Mouse (Mus musculus) liver, adult (tissue): ENCODE data around the gene 2610001J05Rik.

Experiments used
- GATA4 ChIP-seq: IDR thresholded peaks from 2 replicates; pipeline ENCODE4 v1.6.1; 2014; ENCODE audit warnings: mild to moderate bottlenecking, low read length; ENCODE audit not compliant: insufficient replicate concordance

Gene 2610001J05Rik

DNA sequence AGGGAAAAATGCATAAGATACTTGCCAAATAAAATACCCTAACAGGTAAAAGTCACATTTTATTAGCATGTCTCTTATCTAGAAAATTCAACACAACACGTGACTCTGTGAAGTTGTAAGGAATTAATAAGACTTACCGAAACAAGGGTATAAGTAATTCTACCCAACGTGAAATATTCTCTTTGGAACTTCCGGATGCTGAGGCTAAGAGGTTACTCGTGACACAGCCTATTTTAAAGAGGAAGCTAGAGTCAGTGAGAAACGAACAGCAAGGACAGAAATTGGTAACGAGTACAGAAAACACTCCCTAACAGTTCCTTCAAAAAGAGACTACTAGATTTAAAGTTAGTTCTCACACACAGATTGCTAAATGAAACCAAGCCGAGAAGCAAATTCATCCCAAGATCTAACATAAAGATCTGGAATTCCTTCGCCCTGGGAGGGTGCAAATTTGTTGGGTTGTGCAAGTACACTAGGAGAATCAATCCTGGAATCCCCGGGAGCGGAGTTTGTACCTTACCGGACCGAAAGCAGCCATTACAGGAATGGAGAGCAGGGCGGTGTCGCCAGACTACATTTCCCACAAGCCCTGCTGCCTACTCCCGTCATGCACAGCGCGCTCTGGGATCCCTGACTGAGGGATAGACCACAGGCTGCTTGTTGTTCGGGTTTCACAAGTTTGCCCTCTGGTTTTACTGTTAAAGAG lies at the start of gene 2610001J05Rik:
Gene 2610001J05Rik (minus strand): TSS at position 600 of the 706 bp plus-strand sequence.
- TF ChIP-seq GATA4, result peak; percentile 29; the same call in 1 of the 2 replicates

DNA sequence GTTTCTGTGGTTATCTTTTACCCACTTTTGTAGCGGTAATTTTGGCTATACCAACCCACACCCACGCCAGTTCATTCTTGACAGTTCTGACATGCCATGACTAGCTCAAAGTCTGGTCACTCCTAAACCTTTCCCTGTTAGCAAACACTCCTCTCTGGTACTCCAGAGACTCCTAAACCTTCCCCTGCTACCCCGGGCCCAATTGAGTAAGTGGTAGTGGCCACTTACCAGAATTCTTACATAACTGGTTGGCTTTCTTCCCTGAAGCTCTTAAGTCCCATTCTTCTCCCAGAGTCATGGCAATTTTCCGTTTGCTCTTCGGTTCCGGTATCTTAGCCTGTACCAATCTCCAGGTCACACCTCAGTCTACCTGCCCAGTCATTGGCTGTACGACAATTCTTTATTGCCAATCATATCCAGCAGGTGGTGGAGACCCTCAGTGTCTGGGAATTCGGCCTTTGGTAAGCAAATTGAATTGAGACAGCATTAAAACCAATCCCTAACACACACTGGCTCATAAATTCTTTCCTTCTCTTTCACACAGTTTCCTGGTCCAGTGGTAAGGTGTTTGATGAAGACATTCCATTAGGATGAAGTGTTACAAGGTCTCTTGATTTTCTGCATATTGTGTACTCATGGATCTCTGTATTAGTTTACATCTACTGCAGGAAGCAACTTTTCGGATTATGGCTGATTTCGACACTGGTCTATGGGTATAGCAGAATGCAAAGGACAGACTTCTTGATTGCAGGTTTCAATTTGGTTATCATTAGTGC lies 38.6 kb upstream of the 2610001J05Rik start:
- no peak for TF ChIP-seq GATA4

DNA sequence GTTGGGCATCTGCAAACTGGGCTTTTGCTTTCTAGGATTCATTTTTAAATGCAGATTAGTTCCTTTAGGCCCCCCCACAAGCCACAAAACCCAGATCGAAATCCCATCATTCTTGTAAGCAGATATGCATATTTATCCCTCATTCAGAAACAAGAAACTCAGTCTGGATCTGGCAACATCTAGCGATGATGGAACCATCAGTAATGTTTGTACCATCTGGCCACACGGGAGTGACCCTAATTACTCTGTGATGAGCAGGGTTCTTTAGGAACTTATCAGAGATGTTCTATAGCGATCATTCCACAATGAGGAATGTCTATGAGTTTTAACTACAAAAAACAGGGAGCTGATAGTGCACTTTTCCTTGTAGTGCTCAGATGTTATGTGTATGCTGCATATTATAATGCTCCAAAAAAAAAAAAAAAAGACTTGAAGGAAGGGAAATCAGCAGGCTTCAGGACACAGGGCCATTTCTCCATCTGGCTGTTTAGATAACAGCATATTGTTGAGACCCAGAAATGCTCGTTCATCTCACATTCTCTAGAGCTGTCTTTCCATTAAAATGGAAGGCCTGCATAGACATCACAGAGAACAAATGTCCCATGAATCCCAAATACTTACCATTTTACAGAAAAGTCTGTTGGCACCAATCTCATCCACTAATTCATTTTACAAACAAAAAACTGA lies 31.8 kb upstream of the 2610001J05Rik start:
- TF ChIP-seq GATA4, result no peak

DNA sequence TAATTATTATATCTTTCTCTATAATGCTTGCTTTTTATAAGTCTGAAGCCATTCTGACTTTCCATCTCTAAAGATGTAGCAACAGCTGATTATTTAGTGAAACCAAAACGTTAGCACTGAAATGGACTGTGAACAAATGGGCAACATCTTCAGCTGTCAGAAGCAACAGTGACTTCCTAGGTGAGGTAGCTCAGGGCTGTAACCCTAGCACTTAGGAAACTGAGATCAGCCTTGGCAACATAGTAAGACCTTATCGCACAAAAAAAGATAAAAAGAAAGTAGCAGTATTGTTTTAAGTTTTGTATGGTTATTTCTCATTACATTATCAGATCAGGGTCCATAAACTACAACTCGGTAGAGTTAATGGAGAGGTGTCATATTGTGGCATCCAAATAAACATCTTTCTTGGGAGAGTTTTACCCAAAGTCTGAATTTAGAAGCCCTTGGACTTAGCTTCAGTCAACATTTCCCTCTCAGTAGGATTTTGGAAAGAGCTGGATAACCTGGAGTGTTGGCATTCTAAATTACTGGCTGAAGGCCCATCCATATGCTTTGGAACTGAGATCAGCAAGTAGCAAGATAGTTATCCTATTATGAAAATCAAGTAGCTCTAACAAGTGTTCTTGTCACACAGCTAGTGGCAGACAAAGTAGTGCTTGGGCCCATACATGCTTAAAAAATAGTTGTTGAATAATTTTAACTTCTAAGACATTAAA lies 13.7 kb upstream of the 2610001J05Rik start:
- TF ChIP-seq GATA4, result no peak

DNA sequence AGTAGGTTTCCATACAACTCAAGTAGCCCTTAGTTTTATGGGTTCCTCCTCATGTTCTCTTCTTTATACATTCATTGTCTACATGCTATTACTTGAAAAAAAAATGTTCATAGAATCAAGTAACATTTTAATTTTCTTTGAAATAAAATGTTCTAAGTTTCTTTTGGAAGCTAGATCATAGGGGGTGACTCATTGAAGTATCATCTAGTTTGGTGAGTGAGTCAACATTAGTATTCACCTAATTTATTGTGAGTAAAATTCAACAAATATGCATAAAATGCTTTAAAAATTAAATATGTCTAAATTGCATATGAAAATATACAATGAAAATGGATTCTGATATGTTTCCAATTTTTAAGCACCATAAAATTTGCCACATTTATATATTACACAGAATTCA lies 11.6 kb upstream of the 2610001J05Rik start:
- TF ChIP-seq GATA4, result no peak

DNA sequence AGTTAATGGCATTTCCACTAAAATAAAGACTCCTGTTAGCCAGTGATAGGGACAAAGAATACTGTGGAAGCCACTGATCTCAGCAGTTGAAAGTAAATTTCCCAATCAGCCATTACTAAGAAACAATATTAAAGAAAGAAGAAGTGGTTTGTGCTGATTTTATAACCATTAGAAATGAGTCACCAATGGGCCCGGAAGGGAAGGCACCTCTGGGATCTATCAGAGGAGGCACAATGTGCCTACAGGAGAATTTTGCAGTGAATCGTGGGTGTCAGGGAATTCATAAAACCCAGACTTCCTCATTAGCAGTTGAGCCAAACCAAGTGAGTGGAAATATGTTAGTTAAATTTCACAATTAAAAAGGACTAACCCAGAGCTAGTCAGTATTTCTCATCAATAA lies 2.6 kb upstream of the 2610001J05Rik start:
- TF ChIP-seq GATA4, result no peak

DNA sequence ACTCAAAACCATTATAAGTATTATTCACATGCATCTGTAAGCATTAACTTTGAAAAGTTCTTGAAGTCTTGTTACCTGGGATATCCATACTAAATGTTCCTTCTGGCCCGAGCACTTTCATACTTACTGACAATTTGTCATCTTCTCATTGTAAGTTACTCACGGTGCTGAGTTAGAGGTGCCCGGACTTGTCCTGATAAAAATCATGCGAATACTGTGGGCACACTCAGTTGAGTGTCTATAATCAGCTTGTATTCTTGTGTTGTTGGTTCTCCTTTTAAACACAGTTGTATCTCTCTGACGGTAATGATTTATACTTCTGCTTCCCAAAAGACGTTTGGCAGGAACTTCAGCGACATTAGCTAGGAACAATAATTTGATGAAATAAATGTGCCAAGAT lies 758 bp upstream of the 2610001J05Rik start:
- no peak for TF ChIP-seq GATA4

DNA sequence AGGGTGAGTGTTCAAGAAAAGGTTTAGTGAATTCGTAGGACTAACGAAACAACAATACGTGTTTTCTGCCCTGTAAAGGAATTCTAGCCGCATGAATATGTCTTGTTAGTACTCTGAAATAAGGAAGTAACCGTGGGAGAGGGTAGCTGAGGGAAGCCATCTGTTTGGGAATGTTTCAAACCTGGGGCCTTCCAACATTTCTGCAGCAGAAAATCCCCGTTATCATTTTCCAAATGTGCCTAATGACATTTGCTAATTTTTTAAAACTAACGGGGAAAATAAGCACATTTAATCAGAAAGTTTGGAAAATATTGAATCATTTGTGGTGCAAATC lies 274 bp upstream of the 2610001J05Rik start:
- no peak for TF ChIP-seq GATA4

DNA sequence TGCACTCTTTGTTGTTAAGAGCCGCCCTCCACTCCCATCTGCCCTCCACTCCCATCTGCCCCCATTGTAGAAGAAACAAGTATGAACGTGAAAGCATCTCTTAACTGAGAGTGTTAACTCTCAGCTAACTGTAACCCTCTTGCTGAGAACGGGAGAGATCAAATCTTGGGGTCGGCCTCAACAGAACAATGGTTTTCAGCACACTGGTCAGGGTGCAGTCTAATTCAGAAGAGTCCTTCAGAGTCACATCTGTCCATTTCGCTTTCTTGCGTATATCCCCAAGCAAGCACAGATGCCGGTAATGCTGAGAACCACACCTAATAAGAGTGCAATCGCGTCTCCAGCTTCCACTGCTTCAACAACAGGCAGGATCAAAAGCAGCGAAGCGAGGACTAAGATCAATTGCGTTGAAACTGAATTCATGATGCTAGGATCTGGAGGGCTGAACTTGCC lies 1.0 kb downstream of the 2610001J05Rik start:
- no peak for TF ChIP-seq GATA4

DNA sequence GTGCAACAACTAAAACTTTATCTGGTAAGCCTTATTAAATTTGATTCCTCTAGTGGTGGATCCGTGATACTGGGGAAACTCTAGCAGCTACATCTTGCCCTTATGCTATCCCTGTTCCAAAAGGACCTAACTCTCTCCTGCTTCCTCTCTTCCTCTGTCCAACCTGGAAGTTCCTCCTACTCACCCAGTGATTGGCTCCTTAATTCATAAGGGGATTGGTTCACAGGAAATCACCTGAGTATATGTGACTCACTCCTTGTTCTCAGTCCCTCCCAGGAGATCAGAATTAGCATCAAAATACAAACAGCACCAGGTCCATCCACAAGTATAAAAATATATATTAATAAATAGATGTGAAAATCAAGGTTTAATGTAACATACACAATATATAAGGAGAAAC lies 10.7 kb downstream of the 2610001J05Rik start:
- TF ChIP-seq GATA4, result no peak

DNA sequence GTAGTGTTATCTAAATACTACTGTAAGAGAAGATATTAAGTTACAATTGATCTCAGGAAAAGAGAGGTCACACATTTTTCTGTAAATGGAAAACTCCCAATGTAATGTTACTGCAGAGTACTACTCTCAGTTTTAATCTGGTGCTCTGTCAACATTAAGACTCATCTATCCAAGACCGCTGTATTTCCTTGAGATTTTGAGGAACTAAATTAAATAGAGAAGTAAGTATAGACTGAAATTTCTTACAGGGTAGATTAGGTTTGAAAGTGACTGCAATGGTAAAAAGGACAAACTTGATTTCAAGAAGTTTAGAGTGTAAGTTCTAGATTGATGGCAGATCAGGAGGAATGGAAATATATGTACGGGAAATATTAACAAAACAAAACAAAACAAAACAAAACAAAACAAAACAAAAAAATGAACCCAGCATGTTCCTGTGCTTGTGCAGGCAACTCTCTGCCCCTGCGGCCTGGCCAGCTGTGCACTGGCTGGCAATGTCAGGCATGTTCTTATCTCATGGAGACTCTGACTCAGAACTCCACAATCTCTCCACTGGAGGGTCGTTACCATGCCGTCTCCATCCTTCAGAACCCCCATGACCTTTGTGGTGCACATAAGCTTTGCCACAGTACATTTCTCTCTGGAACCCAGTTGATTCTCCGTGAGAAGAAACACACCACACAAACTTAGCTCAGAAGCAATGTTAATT lies 11.3 kb downstream of the 2610001J05Rik start:
- no peak for TF ChIP-seq GATA4

DNA sequence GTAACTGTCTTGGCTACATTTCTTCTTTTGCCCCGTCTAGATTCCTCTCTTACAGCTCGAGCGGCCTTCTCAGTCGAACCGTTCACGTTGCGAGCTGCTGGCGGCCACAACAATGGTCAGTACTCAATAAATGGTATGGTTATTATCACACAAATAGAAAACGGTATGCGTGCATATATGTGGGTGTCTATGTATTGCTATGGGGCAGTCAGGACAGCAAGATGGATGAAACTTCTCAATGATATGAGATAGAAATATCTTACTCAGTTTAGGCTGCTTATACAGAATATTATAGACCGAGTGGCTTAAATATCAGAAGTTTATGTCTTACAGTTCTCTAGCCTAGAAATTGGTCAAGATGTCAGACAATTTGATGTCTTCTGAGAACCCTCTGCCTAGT lies 17.1 kb downstream of the 2610001J05Rik start:
- TF ChIP-seq GATA4, result no peak

DNA sequence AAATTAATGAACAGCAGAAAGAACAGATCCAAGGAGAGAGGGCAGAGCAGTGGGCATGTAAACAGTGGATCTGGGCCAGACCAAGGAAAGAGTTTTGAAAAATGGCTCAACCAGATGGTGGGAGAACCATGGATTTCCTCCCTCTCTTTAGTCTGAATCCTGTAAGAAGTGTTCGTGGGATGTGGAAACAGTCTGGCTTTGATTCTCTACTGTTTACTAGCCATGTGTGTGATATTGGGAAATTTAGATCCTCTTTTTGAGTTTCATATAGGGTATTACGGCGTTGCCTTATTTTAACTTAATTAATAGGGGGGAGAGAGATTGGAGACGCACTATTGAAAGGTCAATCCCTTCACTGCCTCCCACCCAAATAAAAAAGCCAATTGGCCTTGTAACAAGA lies 18.1 kb downstream of the 2610001J05Rik start:
- no peak for TF ChIP-seq GATA4

DNA sequence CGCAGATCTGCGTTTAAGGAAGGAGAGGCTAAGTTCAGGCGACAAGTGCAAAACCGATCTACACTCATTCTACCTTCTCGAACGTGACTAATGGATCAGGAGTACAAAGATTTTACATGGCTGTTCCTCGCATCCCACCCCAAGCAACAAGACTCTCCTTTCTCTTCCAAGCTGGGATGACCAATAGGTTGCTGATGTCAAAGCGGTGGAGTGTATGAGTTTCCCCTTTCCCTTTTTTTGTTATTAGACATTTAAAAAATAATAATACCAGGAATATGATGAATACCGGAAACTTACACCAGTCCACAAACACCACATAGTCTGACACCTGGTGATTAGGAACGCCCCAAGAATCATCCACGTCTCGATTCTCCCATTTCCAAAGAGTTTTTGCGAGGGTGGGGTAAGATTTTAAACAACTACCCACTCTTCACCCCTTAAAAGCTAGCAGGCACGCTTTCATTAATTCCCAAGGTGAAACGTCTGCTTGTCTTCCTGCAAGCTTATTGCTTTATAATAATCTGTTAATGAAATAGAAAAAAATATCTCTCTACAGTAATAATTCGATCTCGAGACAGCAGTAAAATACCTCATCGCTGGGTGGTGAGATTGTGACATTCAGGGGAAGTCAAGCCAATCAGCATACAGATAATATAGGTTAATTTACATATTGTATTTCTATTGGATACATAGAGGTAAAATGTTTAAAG lies 31.8 kb downstream of the 2610001J05Rik start, which contains the start of gene Gpr85:
Gene Gpr85 (minus strand): TSS at position 598 of the 710 bp plus-strand sequence.
- TF ChIP-seq GATA4, result no peak
